Mouse (Mus musculus): ENCODE data around the gene Bcl2l15. TPM values are rescaled to one million over a fixed set of nuclear protein-coding genes. Genes with fewer than 3 reads are reported as not detected.

Bcl2l15 gene
- polyA plus RNA-seq, 1 experiment from 2014 or later, result not detected

Other genes starting within 250 kb of the Bcl2l15 start
- not detected in 2 replicates for gene Atg4a-ps, start 186.5 kb upstream of the Bcl2l15 start, polyA plus RNA-seq (2016; fragmentation: Nextera tagmentation; extraction: Ambion mirVana)
- 15.1 and 15.6 TPM in 2 replicates for gene Olfml3, start 94.6 kb upstream of the Bcl2l15 start, polyA plus RNA-seq (2016; fragmentation: Nextera tagmentation; extraction: Ambion mirVana)
- gene Gm10964, start 93.2 kb upstream of the Bcl2l15 start, polyA plus RNA-seq (2016; fragmentation: Nextera tagmentation; extraction: Ambion mirVana), result not detected in 2 replicates
- gene Hipk1, start 41.0 kb upstream of the Bcl2l15 start, polyA plus RNA-seq (2016; fragmentation: Nextera tagmentation; extraction: Ambion mirVana), result 13.1 and 14.0 TPM in 2 replicates
- gene Dclre1b, start 23.2 kb upstream of the Bcl2l15 start, polyA plus RNA-seq (2016; fragmentation: Nextera tagmentation; extraction: Ambion mirVana), result 25.4 and 26.7 TPM in 2 replicates
- gene Ap4b1, start 23.1 kb upstream of the Bcl2l15 start, polyA plus RNA-seq (2016; fragmentation: Nextera tagmentation; extraction: Ambion mirVana), result 23.8 and 24.0 TPM in 2 replicates
- 0.23 and 0.32 TPM in 2 replicates for gene Gm43064, start 23.0 kb upstream of the Bcl2l15 start, polyA plus RNA-seq (2016; fragmentation: Nextera tagmentation; extraction: Ambion mirVana)
- 0.44 TPM in 1 of 2 replicates, not detected in the other for gene Ptpn22, start 27.2 kb downstream of the Bcl2l15 start, polyA plus RNA-seq (2016; fragmentation: Nextera tagmentation; extraction: Ambion mirVana)
- gene Rsbn1, start 81.5 kb downstream of the Bcl2l15 start, polyA plus RNA-seq (2016; fragmentation: Nextera tagmentation; extraction: Ambion mirVana), result 24.0 and 25.3 TPM in 2 replicates
- 43.3 and 43.5 TPM in 2 replicates for gene Phtf1, start 135.5 kb downstream of the Bcl2l15 start, polyA plus RNA-seq (2016; fragmentation: Nextera tagmentation; extraction: Ambion mirVana)

All from neural tube, embryonic 12.5 days (tissue).